Mouse (Mus musculus) embryonic fibroblast, embryonic 13.5 days (primary cell): ENCODE measurements around the gene Gm45713.

Experiments used
- CTCF ChIP-seq: IDR thresholded peaks from 2 replicates; pipeline ENCODE4 v1.5.1; 2011; ENCODE audit warnings: mild to moderate bottlenecking, control low read depth, low read length, moderate library complexity, borderline replicate concordance; ENCODE audit not compliant: insufficient read depth
- POLR2A ChIP-seq: IDR thresholded peaks from 2 replicates; pipeline ENCODE4 v1.6.1; 2011; ENCODE audit warnings: low read depth, mild to moderate bottlenecking, control low read depth, low read length, moderate library complexity

GRCm38 (mm10) chr7:45157459-45157858 is 21.4 kb upstream of the Gm45713 start:
- TF ChIP-seq CTCF (no peak), POLR2A (no peak)
